Mouse (Mus musculus): ENCODE results near the gene Fgd5. TPM values are rescaled to one million over a fixed set of nuclear protein-coding genes. Genes with fewer than 3 reads are reported as not detected.

Gene Fgd5
- total RNA-seq (2023): under 1 TPM in 1 of 2 experiments, not detected in 1; 0.13 TPM

GRCm38 (mm10) chr6:91978371-91979300, at the start of gene Fgd5:
Gene Fgd5 (plus strand): TSS chr6:91978878.

GRCm38 (mm10) chr6:92091130-92091591, 112.5 kb downstream of the Fgd5 start, which contains the start of gene Nr2c2:
Gene Nr2c2 (plus strand): TSS chr6:92091390.

Other genes with a start within 250 kb of the Fgd5 start
- not detected for gene Grip2, start 151.6 kb upstream of the Fgd5 start, total RNA-seq (2023)
- 10 to 100 TPM; 18.6 to 22.7 TPM for gene Ccdc174, start 100.8 kb upstream of the Fgd5 start, total RNA-seq (2023)
- under 1 TPM; 0.70 to 0.82 TPM for gene 4930590J08Rik, start 76.1 kb upstream of the Fgd5 start, total RNA-seq (2023)
- 10 to 100 TPM; 52.4 to 60.1 TPM for gene Nr2c2, start 112.5 kb downstream of the Fgd5 start, total RNA-seq (2023)
- gene Mrps25, start 205.2 kb downstream of the Fgd5 start, total RNA-seq (2023): 10 to 100 TPM; 10.6 to 11.1 TPM
- gene Rbsn, start 236.0 kb downstream of the Fgd5 start, total RNA-seq (2023): 10 to 100 TPM; 14.3 to 14.7 TPM